ENCODE assay signal across 10 mouse cellular contexts in genomic region chr6:56560474-56560888, GRCm38 (mm10). TPM values are rescaled to one million over a fixed set of nuclear protein-coding genes. Genes with fewer than 3 reads are reported as not detected.
DNase-seq lines count a peak whose midpoint lies in the region; ATAC-seq and TF ChIP-seq lines count a peak whose summit lies in the region.
"Had no signal": no experiment of that assay in that cellular context is flagged by ENCODE, and none has a peak within 500 bp of the region (broad histone marks: within the 10 kb centered on the region; RNA-seq: fewer than 3 reads in every experiment).

No protein-coding gene starts in this region.

- 0 out of 2 replicates have a peak, but pooled peaks have one; percentile 24 for ATAC-seq in lung, embryonic 14.5 days (ENCODE audit: insufficient read depth)

- no peaks in the 10 kb centered on the region for H3K4me1 ChIP-seq in lung, embryonic 14.5 days (ENCODE audit: insufficient read depth)
- no peaks in the 10 kb centered on the region for H3K4me1 ChIP-seq in lung, adult 2 months (ENCODE audit: control insufficient read depth, insufficient read depth, low read length)

- no peak for TF ChIP-seq CTCF in lung, embryonic 14.5 days (IDR thresholded peaks at IDR 0.05; ENCODE audit: low read depth)
- no peak for TF ChIP-seq CTCF in lung, adult 2 months (IDR thresholded peaks at IDR 0.05; ENCODE audit: insufficient read depth, low read length)

- no peak for TF ChIP-seq POLR2A in lung, adult 2 months (IDR thresholded peaks at IDR 0.05; ENCODE audit: borderline replicate concordance, extremely low read depth, low read depth, low read length)

- no peaks in the 10 kb centered on the region for H3K27me3 ChIP-seq in lung, embryonic 14.5 days (ENCODE audit: insufficient read depth, low read length)

- H3K36me3 ChIP-seq in lung, embryonic 14.5 days (ENCODE audit: insufficient read depth) = no peaks in the 10 kb centered on the region

- H3K4me2 ChIP-seq in lung, embryonic 14.5 days = no peak overlapping the region

- intact Hi-C loops in heart, postnatal 14 days (cut with DNase I) = no loop called here

- no peak overlapping the region for H3K27ac ChIP-seq in lung, embryonic 14.5 days (ENCODE audit: low read depth)
- H3K27ac ChIP-seq: liver, embryonic 14.5 days had no signal

- H3K4me3 ChIP-seq in lung, embryonic 14.5 days (ENCODE audit: low read depth, low read length) = no peak overlapping the region
- no peak overlapping the region for H3K4me3 ChIP-seq in lung, adult 2 months (replicated peaks; ENCODE audit: extremely low read depth, low read depth, low read length)
- H3K4me3 ChIP-seq: erythroblast, embryonic 14.5 days had no signal

- DNase-seq in lung, embryonic 14.5 days = peak; percentile 9
- no peak for DNase-seq in lung, adult 2 months
- DNase-seq in cerebellum, postnatal 36 days = peak; percentile 92 to 93
- DNase-seq in heart, postnatal 14 days = peak; percentile 46 to 59
- peak; percentile 30 for DNase-seq in right cerebral cortex, adult 18-20 months
- no peak for DNase-seq in liver
- DNase-seq in adrenal gland, adult 8-10 months = no peak
- no peak for DNase-seq in thymus, postnatal 36 days

- H3K9ac ChIP-seq in lung, embryonic 14.5 days = no peak overlapping the region
- H3K9ac ChIP-seq: liver, embryonic 14.5 days had no signal

- H3K9me3 ChIP-seq in lung, embryonic 14.5 days (ENCODE audit: low read depth, low read length) = no peaks in the 10 kb centered on the region

- 64% methylated on average over 2 of the region's 2 CpGs for WGBS in lung, embryonic 14.5 days
- WGBS in lung, adult 2 months = 65% methylated on average over 2 of the region's 2 CpGs

RNA-seq across cellular contexts. Expression of gene Pde1c, which starts 8.4 kb away (rescaled TPM):
- polyA plus RNA-seq in lung, embryonic 14.5 days (2014; fragmentation: Nextera tagmentation; extraction: Ambion mirVana) = 0.92 and 1.2 TPM in 2 replicates
- polyA plus RNA-seq in lung, adult 2 months (2012; rRNA removed) = 0.19 and 0.20 TPM in 2 replicates
- 10 to 100 TPM; 85.3 to 86.9 TPM for total RNA-seq in heart, postnatal 14 days (2021)
- under 1 TPM; 0.14 to 0.40 (median 0.29) TPM for total RNA-seq in adrenal gland, adult 8-10 months (2022)

Comparison
In these comparisons a context has a peak if more than half of its experiments do, and no peak if none do; other contexts are left out.
1. DNase-seq: peak in lung, embryonic 14.5 days (single experiment), cerebellum, postnatal 36 days (2 of 2), heart, postnatal 14 days (2 of 2) and right cerebral cortex, adult 18-20 months (single experiment); none in lung, adult 2 months (single experiment), liver (single experiment), adrenal gland, adult 8-10 months (single experiment) and thymus, postnatal 36 days (0 of 2).
2. RNA of gene Pde1c, which starts 8.4 kb away (total RNA-seq): 85.3 to 86.9 TPM in heart, postnatal 14 days; 0.14 to 0.40 TPM in adrenal gland, adult 8-10 months; every median in the first group is over 10 times any median in the second.